Mouse (Mus musculus): ENCODE measurements around the gene Tlr9. TPM values are rescaled to one million over a fixed set of nuclear protein-coding genes. Genes with fewer than 3 reads are reported as not detected.

The Tlr9 gene
- polyA plus RNA-seq, 1 experiment from 2014 or later, result not detected

- DNase-seq (ENCODE audit: low spot score), result no peak
- Histone ChIP-seq H3K4me3 (ENCODE audit: low read depth, low read length) (no peak overlapping the region), H3K9ac (ENCODE audit: low read depth, low read length) (no peak overlapping the region), H3K9me3 (ENCODE audit: control insufficient read depth, low read length) (no peaks in the 10 kb centered on the region), H3K4me2 (replicated peaks; ENCODE audit: low read depth, low read length) (no peak overlapping the region), H3K36me3 (ENCODE audit: control insufficient read depth, insufficient read depth, low read length) (no peaks in the 10 kb centered on the region), H3K27me3 (ENCODE audit: control insufficient read depth, insufficient read depth, low read length) (no peaks in the 10 kb centered on the region), H3K4me1 (replicated peaks; ENCODE audit: control insufficient read depth, insufficient read depth, low read length) (peaks cover 3% of the 10 kb centered on the region), H3K27ac (ENCODE audit: low read depth, low read length) (no peak overlapping the region)
- ATAC-seq (ENCODE audit: low FRiP score), result no peak
- 84% methylated on average over 12 of the region's 12 CpGs for WGBS
These were observed 50.9 kb downstream of the Tlr9 start for GRCm38 (mm10) chr9:106273276-106273675.

- H3K27me3 ChIP-seq (ENCODE audit: control insufficient read depth, insufficient read depth, low read length), result no peaks in the 10 kb centered on the region
- H3K36me3 ChIP-seq (ENCODE audit: control insufficient read depth, insufficient read depth, low read length), result no peaks in the 10 kb centered on the region
- H3K9ac ChIP-seq (ENCODE audit: low read depth, low read length), result no peak overlapping the region
- no peak for ATAC-seq (ENCODE audit: low FRiP score)
- WGBS, result 82% methylated on average over 4 of the region's 4 CpGs
- H3K4me2 ChIP-seq (replicated peaks; ENCODE audit: low read depth, low read length), result no peak overlapping the region
- H3K27ac ChIP-seq (ENCODE audit: low read depth, low read length), result no peak overlapping the region
- H3K4me1 ChIP-seq (replicated peaks; ENCODE audit: control insufficient read depth, insufficient read depth, low read length), result peaks cover 3% of the 10 kb centered on the region
- DNase-seq (ENCODE audit: low spot score), result no peak
- H3K4me3 ChIP-seq (ENCODE audit: low read depth, low read length), result no peak overlapping the region
- no peaks in the 10 kb centered on the region for H3K9me3 ChIP-seq (ENCODE audit: control insufficient read depth, low read length)
These were observed 51.4 kb downstream of the Tlr9 start for GRCm38 (mm10) chr9:106273791-106274190.

GRCm38 (mm10) chr9:106274652-106275180 is 52.3 kb downstream of the Tlr9 start:
- no peaks in the 10 kb centered on the region for H3K9me3 ChIP-seq (ENCODE audit: control insufficient read depth, low read length)
- H3K36me3 ChIP-seq (ENCODE audit: control insufficient read depth, insufficient read depth, low read length), result no peaks in the 10 kb centered on the region
- WGBS, result 88% methylated on average over 8 of the region's 8 CpGs
- H3K9ac ChIP-seq (ENCODE audit: low read depth, low read length), result no peak overlapping the region
- no peak overlapping the region for H3K4me2 ChIP-seq (replicated peaks; ENCODE audit: low read depth, low read length)
- DNase-seq (ENCODE audit: low spot score) (no peak), ATAC-seq (ENCODE audit: low FRiP score) (no peak)
- H3K4me3 ChIP-seq (ENCODE audit: low read depth, low read length), result no peak overlapping the region
- no peaks in the 10 kb centered on the region for H3K27me3 ChIP-seq (ENCODE audit: control insufficient read depth, insufficient read depth, low read length)
- H3K27ac ChIP-seq (ENCODE audit: low read depth, low read length), result no peak overlapping the region
- H3K4me1 ChIP-seq (replicated peaks; ENCODE audit: control insufficient read depth, insufficient read depth, low read length), result 0 out of 2 replicates have a peak, but pooled peaks cover 3% of the 10 kb centered on the region

GRCm38 (mm10) chr9:106275806-106276205 is 53.4 kb downstream of the Tlr9 start:
- Histone ChIP-seq H3K9ac (ENCODE audit: low read depth, low read length) (no peak overlapping the region), H3K9me3 (ENCODE audit: control insufficient read depth, low read length) (no peaks in the 10 kb centered on the region), H3K27me3 (ENCODE audit: control insufficient read depth, insufficient read depth, low read length) (no peaks in the 10 kb centered on the region), H3K4me3 (ENCODE audit: low read depth, low read length) (no peak overlapping the region), H3K4me2 (replicated peaks; ENCODE audit: low read depth, low read length) (no peak overlapping the region), H3K27ac (ENCODE audit: low read depth, low read length) (no peak overlapping the region), H3K4me1 (replicated peaks; ENCODE audit: control insufficient read depth, insufficient read depth, low read length) (no peaks in the 10 kb centered on the region), H3K36me3 (ENCODE audit: control insufficient read depth, insufficient read depth, low read length) (no peaks in the 10 kb centered on the region)
- no peak for DNase-seq (ENCODE audit: low spot score)
- no peak for ATAC-seq (ENCODE audit: low FRiP score)
- 81% methylated on average over 1 of the region's 1 CpGs for WGBS

MicroRNAs within 50 kb of the gene (microRNA counts, 519-probe panel; counts per million panel counts)
- microRNA mmu-let-7g, result 5,864 counts per million, percentile 84 among the panel's probes with 10 or more counts

Other genes starting within 250 kb of the Tlr9 start
- 0.19 and 0.21 TPM in 2 replicates for gene Col6a4, start 125.8 kb upstream of the Tlr9 start, polyA plus RNA-seq (2014; fragmentation: Nextera tagmentation; extraction: Ambion mirVana)
- 3.9 and 4.9 TPM in 2 replicates for gene Glyctk, start 64.5 kb upstream of the Tlr9 start, polyA plus RNA-seq (2014; fragmentation: Nextera tagmentation; extraction: Ambion mirVana)
- gene Wdr82, start 51.7 kb upstream of the Tlr9 start, polyA plus RNA-seq (2014; fragmentation: Nextera tagmentation; extraction: Ambion mirVana), result 32.7 and 32.8 TPM in 2 replicates
- 21.7 TPM in 2 replicates for gene Ppm1m, start 22.9 kb upstream of the Tlr9 start, polyA plus RNA-seq (2014; fragmentation: Nextera tagmentation; extraction: Ambion mirVana)
- gene Twf2, start 19.5 kb upstream of the Tlr9 start, polyA plus RNA-seq (2014; fragmentation: Nextera tagmentation; extraction: Ambion mirVana), result 57.3 and 59.6 TPM in 2 replicates
- 83.8 and 84.7 TPM in 2 replicates for gene Alas1, start 26.1 kb downstream of the Tlr9 start, polyA plus RNA-seq (2014; fragmentation: Nextera tagmentation; extraction: Ambion mirVana)
- gene Poc1a, start 58.5 kb downstream of the Tlr9 start, polyA plus RNA-seq (2014; fragmentation: Nextera tagmentation; extraction: Ambion mirVana), result 27.3 and 27.6 TPM in 2 replicates
- 25.0 and 25.8 TPM in 2 replicates for gene Dusp7, start 146.0 kb downstream of the Tlr9 start, polyA plus RNA-seq (2014; fragmentation: Nextera tagmentation; extraction: Ambion mirVana)
- 882 and 903 TPM in 2 replicates for gene Rpl29, start 206.9 kb downstream of the Tlr9 start, polyA plus RNA-seq (2014; fragmentation: Nextera tagmentation; extraction: Ambion mirVana)
- gene Acy1, start 215.7 kb downstream of the Tlr9 start, polyA plus RNA-seq (2014; fragmentation: Nextera tagmentation; extraction: Ambion mirVana), result 26.4 and 30.3 TPM in 2 replicates
- gene Abhd14b, start 224.9 kb downstream of the Tlr9 start, polyA plus RNA-seq (2014; fragmentation: Nextera tagmentation; extraction: Ambion mirVana), result 4.2 and 6.0 TPM in 2 replicates
- 31.2 and 34.7 TPM in 2 replicates for gene Abhd14a, start 225.1 kb downstream of the Tlr9 start, polyA plus RNA-seq (2014; fragmentation: Nextera tagmentation; extraction: Ambion mirVana)
- gene Pcbp4, start 230.7 kb downstream of the Tlr9 start, polyA plus RNA-seq (2014; fragmentation: Nextera tagmentation; extraction: Ambion mirVana), result 222 and 249 TPM in 2 replicates
- gene Gpr62, start 243.3 kb downstream of the Tlr9 start, polyA plus RNA-seq (2014; fragmentation: Nextera tagmentation; extraction: Ambion mirVana), result 0.22 and 0.29 TPM in 2 replicates

Measured in hindbrain, embryonic 11.5 days (tissue).